Mouse (Mus musculus): ENCODE results near the gene 6030468B19Rik. TPM values are rescaled to one million over a fixed set of nuclear protein-coding genes. Genes with fewer than 3 reads are reported as not detected.

6030468B19Rik gene
- polyA plus RNA-seq, 1 experiment from 2014 or later = not detected

GRCm38 (mm10) chr11:117764319-117764718 lies 33.1 kb upstream of the 6030468B19Rik start:
- Histone ChIP-seq H3K27ac (ENCODE audit: low read length) (no peak overlapping the region), H3K9ac (replicated peaks; ENCODE audit: low read depth, low read length) (no peak overlapping the region), H3K4me1 (replicated peaks; ENCODE audit: control insufficient read depth, insufficient read depth, low read length) (peaks cover 1% of the 10 kb centered on the region), H3K9me3 (ENCODE audit: control insufficient read depth, low read length) (no peaks in the 10 kb centered on the region), H3K36me3 (ENCODE audit: control insufficient read depth, insufficient read depth) (peaks cover 13% of the 10 kb centered on the region), H3K4me2 (ENCODE audit: low read length) (no peak overlapping the region), H3K4me3 (replicated peaks; ENCODE audit: low read length) (no peak overlapping the region), H3K27me3 (replicated peaks; ENCODE audit: control insufficient read depth, insufficient read depth, low read length) (no peaks in the 10 kb centered on the region)
- WGBS = 91% methylated on average over 9 of the region's 9 CpGs
- ATAC-seq = no peak

GRCm38 (mm10) chr11:117765361-117765760 lies 32.1 kb upstream of the 6030468B19Rik start:
- Histone ChIP-seq H3K4me3 (replicated peaks; ENCODE audit: low read length) (no peak overlapping the region), H3K27me3 (replicated peaks; ENCODE audit: control insufficient read depth, insufficient read depth, low read length) (no peaks in the 10 kb centered on the region), H3K9ac (replicated peaks; ENCODE audit: low read depth, low read length) (no peak overlapping the region), H3K36me3 (ENCODE audit: control insufficient read depth, insufficient read depth) (peaks cover 7% of the 10 kb centered on the region), H3K9me3 (ENCODE audit: control insufficient read depth, low read length) (no peaks in the 10 kb centered on the region), H3K4me2 (ENCODE audit: low read length) (no peak overlapping the region), H3K27ac (ENCODE audit: low read length) (no peak overlapping the region), H3K4me1 (replicated peaks; ENCODE audit: control insufficient read depth, insufficient read depth, low read length) (peaks cover 6% of the 10 kb centered on the region)
- no peak for ATAC-seq
- WGBS = 84% methylated on average over 5 of the region's 5 CpGs

GRCm38 (mm10) chr11:117766275-117766674 lies 31.2 kb upstream of the 6030468B19Rik start:
- Histone ChIP-seq H3K9me3 (ENCODE audit: control insufficient read depth, low read length) (no peaks in the 10 kb centered on the region), H3K27me3 (replicated peaks; ENCODE audit: control insufficient read depth, insufficient read depth, low read length) (no peaks in the 10 kb centered on the region), H3K9ac (replicated peaks; ENCODE audit: low read depth, low read length) (no peak overlapping the region), H3K27ac (ENCODE audit: low read length) (no peak overlapping the region), H3K36me3 (ENCODE audit: control insufficient read depth, insufficient read depth) (peaks cover 4% of the 10 kb centered on the region), H3K4me1 (replicated peaks; ENCODE audit: control insufficient read depth, insufficient read depth, low read length) (peaks cover 6% of the 10 kb centered on the region), H3K4me2 (ENCODE audit: low read length) (no peak overlapping the region), H3K4me3 (replicated peaks; ENCODE audit: low read length) (no peak overlapping the region)
- ATAC-seq = no peak
- WGBS = 87% methylated on average over 3 of the region's 3 CpGs

GRCm38 (mm10) chr11:117768725-117769682 lies 28.5 kb upstream of the 6030468B19Rik start:
- no peak overlapping the region for H3K9ac ChIP-seq (replicated peaks; ENCODE audit: low read depth, low read length)
- no peaks in the 10 kb centered on the region for H3K27me3 ChIP-seq (replicated peaks; ENCODE audit: control insufficient read depth, insufficient read depth, low read length)
- H3K36me3 ChIP-seq (ENCODE audit: control insufficient read depth, insufficient read depth) = peaks cover 4% of the 10 kb centered on the region
- H3K27ac ChIP-seq (ENCODE audit: low read length) = no peak overlapping the region
- peaks cover 6% of the 10 kb centered on the region for H3K4me1 ChIP-seq (replicated peaks; ENCODE audit: control insufficient read depth, insufficient read depth, low read length)
- ATAC-seq = no peak
- no peaks in the 10 kb centered on the region for H3K9me3 ChIP-seq (ENCODE audit: control insufficient read depth, low read length)
- H3K4me2 ChIP-seq (ENCODE audit: low read length) = no peak overlapping the region
- WGBS = 72% methylated on average over 20 of the region's 20 CpGs
- no peak overlapping the region for H3K4me3 ChIP-seq (replicated peaks; ENCODE audit: low read length)

GRCm38 (mm10) chr11:117769683-117770047 lies 27.8 kb upstream of the 6030468B19Rik start:
- 48% methylated on average over 7 of the region's 7 CpGs for WGBS
- no peak overlapping the region for H3K27ac ChIP-seq (ENCODE audit: low read length)

GRCm38 (mm10) chr11:117770407-117770806 lies 27.1 kb upstream of the 6030468B19Rik start:
- H3K4me1 ChIP-seq (replicated peaks; ENCODE audit: control insufficient read depth, insufficient read depth, low read length) = peaks cover 6% of the 10 kb centered on the region
- H3K27me3 ChIP-seq (replicated peaks; ENCODE audit: control insufficient read depth, insufficient read depth, low read length) = no peaks in the 10 kb centered on the region
- no peak overlapping the region for H3K4me2 ChIP-seq (ENCODE audit: low read length)
- no peak for ATAC-seq
- no peak overlapping the region for H3K9ac ChIP-seq (replicated peaks; ENCODE audit: low read depth, low read length)
- 85% methylated on average over 9 of the region's 10 CpGs for WGBS
- no peak overlapping the region for H3K4me3 ChIP-seq (replicated peaks; ENCODE audit: low read length)
- no peak overlapping the region for H3K27ac ChIP-seq (ENCODE audit: low read length)
- no peaks in the 10 kb centered on the region; the same call in 1 of the 2 replicates for H3K36me3 ChIP-seq (ENCODE audit: control insufficient read depth, insufficient read depth)
- H3K9me3 ChIP-seq (ENCODE audit: control insufficient read depth, low read length) = no peaks in the 10 kb centered on the region

More at GRCm38 (mm10) chr11:117769683-117770047, 27.8 kb upstream of the 6030468B19Rik start:
- no peak overlapping the region for H3K4me3 ChIP-seq (replicated peaks; ENCODE audit: low read length)
- peaks cover 6% of the 10 kb centered on the region for H3K4me1 ChIP-seq (replicated peaks; ENCODE audit: control insufficient read depth, insufficient read depth, low read length)
- no peak overlapping the region for H3K4me2 ChIP-seq (ENCODE audit: low read length)
- no peak overlapping the region for H3K9ac ChIP-seq (replicated peaks; ENCODE audit: low read depth, low read length)
- no peaks in the 10 kb centered on the region for H3K27me3 ChIP-seq (replicated peaks; ENCODE audit: control insufficient read depth, insufficient read depth, low read length)
- no peaks in the 10 kb centered on the region for H3K9me3 ChIP-seq (ENCODE audit: control insufficient read depth, low read length)
- ATAC-seq = no peak
- H3K36me3 ChIP-seq (ENCODE audit: control insufficient read depth, insufficient read depth) = peaks cover 4% of the 10 kb centered on the region

GRCm38 (mm10) chr11:117772352-117772751 lies 25.1 kb upstream of the 6030468B19Rik start:
- Histone ChIP-seq H3K27ac (ENCODE audit: low read length) (no peak overlapping the region), H3K4me1 (replicated peaks; ENCODE audit: control insufficient read depth, insufficient read depth, low read length) (peaks cover 6% of the 10 kb centered on the region), H3K4me3 (replicated peaks; ENCODE audit: low read length) (no peak overlapping the region), H3K27me3 (replicated peaks; ENCODE audit: control insufficient read depth, insufficient read depth, low read length) (no peaks in the 10 kb centered on the region), H3K36me3 (ENCODE audit: control insufficient read depth, insufficient read depth) (no peaks in the 10 kb centered on the region; the same call in 1 of the 2 replicates), H3K9ac (replicated peaks; ENCODE audit: low read depth, low read length) (no peak overlapping the region), H3K4me2 (ENCODE audit: low read length) (no peak overlapping the region), H3K9me3 (ENCODE audit: control insufficient read depth, low read length) (no peaks in the 10 kb centered on the region)
- no peak for ATAC-seq
- WGBS = 93% methylated on average over 7 of the region's 7 CpGs

- H3K27ac ChIP-seq (ENCODE audit: low read length) = no peak overlapping the region
- H3K27me3 ChIP-seq (replicated peaks; ENCODE audit: control insufficient read depth, insufficient read depth, low read length) = peaks cover 5% of the 10 kb centered on the region
- peaks cover 7% of the 10 kb centered on the region for H3K4me1 ChIP-seq (replicated peaks; ENCODE audit: control insufficient read depth, insufficient read depth, low read length)
- ATAC-seq = no peak
- no peaks in the 10 kb centered on the region for H3K9me3 ChIP-seq (ENCODE audit: control insufficient read depth, low read length)
- H3K4me3 ChIP-seq (replicated peaks; ENCODE audit: low read length) = no peak overlapping the region
- H3K4me2 ChIP-seq (ENCODE audit: low read length) = no peak overlapping the region
- WGBS = 90% methylated on average over 10 of the region's 10 CpGs
- H3K9ac ChIP-seq (replicated peaks; ENCODE audit: low read depth, low read length) = no peak overlapping the region
- H3K36me3 ChIP-seq (ENCODE audit: control insufficient read depth, insufficient read depth) = no peaks in the 10 kb centered on the region
Measured at GRCm38 (mm10) chr11:117774925-117775324, 22.5 kb upstream of the 6030468B19Rik start.

GRCm38 (mm10) chr11:117775540-117775939 lies 21.9 kb upstream of the 6030468B19Rik start:
- H3K4me1 ChIP-seq (replicated peaks; ENCODE audit: control insufficient read depth, insufficient read depth, low read length) = peaks cover 13% of the 10 kb centered on the region
- 93% methylated on average over 13 of the region's 13 CpGs for WGBS
- no peak overlapping the region for H3K9ac ChIP-seq (replicated peaks; ENCODE audit: low read depth, low read length)
- ATAC-seq = no peak
- no peak overlapping the region for H3K4me2 ChIP-seq (ENCODE audit: low read length)
- H3K4me3 ChIP-seq (replicated peaks; ENCODE audit: low read length) = no peak overlapping the region
- H3K27me3 ChIP-seq (replicated peaks; ENCODE audit: control insufficient read depth, insufficient read depth, low read length) = peaks cover 12% of the 10 kb centered on the region
- no peak overlapping the region for H3K27ac ChIP-seq (ENCODE audit: low read length)
- no peaks in the 10 kb centered on the region for H3K36me3 ChIP-seq (ENCODE audit: control insufficient read depth, insufficient read depth)
- H3K9me3 ChIP-seq (ENCODE audit: control insufficient read depth, low read length) = no peaks in the 10 kb centered on the region

Measured in forebrain, embryonic 16.5 days (tissue).